Mouse (Mus musculus) heart, adult 18-20 months (tissue): ENCODE measurements around the gene Tmcc2. TPM values are rescaled to one million over a fixed set of nuclear protein-coding genes. Genes with fewer than 3 reads are reported as not detected.

Source experiments
- DNase-seq, 2 experiments: peaks; one replicate each; pipeline ENCODE4 v3.0.0; 2021 to 2022; ENCODE audit warnings: mixed read lengths in 1 of 2
- long read RNA-seq, 2 experiments: library from polyadenylated mRNA; stranded (forward); transcript quantifications; one replicate each; pipeline ENCODE4 v2.0.0; 2021
- total RNA-seq, 2 experiments: library from RNA; stranded (reverse); gene quantifications; 2 replicates each; pipeline ENCODE4 v1.2.3; 2021

Tmcc2 gene
- 10 to 100 TPM; 25.0 to 26.0 TPM for total RNA-seq
- long read RNA-seq, experiment 1, transcript Tmcc2-201 (5 exons, 3,410 nt): major isoform, 14 of 20 reads
- long read RNA-seq, experiment 1, partial matches to known transcripts: 5 of 20 reads
- long read RNA-seq, experiment 1, other reads (novel, unspliced or antisense): 1 of 20 reads
- long read RNA-seq, experiment 2, transcript Tmcc2-201 (5 exons, 3,410 nt): major isoform, 7 of 12 reads
- long read RNA-seq, experiment 2, partial matches to known transcripts: 3 of 12 reads
- long read RNA-seq, experiment 2, other reads (novel, unspliced or antisense): 2 of 12 reads

GRCm38 (mm10) chr1:132390691-132391579 lies at the start of gene Tmcc2:
Gene Tmcc2 (minus strand): TSS chr1:132391281.
- peak; percentile 35 to 64 for DNase-seq

DNA sequence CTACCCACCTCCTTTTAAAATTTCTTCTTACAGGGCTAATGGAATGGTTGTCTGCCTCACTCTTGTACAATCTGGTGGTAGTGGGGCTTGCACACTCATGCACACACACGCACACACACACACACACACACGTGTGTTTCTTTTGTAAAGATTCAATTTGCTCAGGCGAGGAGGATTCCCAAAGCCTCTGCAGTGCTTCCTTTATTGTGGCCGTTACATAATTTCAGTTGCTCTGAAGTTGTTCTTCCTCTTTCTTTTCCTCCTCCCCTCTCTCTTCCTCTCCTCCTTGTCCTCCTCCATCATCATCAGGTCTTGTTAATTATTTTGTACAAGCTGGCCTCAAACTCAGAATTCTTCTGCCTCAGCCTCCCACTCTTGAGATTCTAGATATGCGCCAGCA lies 46.3 kb upstream of the Tmcc2 start:
- DNase-seq: no peak

- no peak for DNase-seq
Observed at GRCm38 (mm10) chr1:132436960-132437359, 45.9 kb upstream of the Tmcc2 start.

- DNase-seq: peak; percentile 27 to 34
Observed at GRCm38 (mm10) chr1:132436320-132436958, 45.4 kb upstream of the Tmcc2 start.

GRCm38 (mm10) chr1:132434032-132434431 lies 43.0 kb upstream of the Tmcc2 start:
- no peak for DNase-seq

DNA sequence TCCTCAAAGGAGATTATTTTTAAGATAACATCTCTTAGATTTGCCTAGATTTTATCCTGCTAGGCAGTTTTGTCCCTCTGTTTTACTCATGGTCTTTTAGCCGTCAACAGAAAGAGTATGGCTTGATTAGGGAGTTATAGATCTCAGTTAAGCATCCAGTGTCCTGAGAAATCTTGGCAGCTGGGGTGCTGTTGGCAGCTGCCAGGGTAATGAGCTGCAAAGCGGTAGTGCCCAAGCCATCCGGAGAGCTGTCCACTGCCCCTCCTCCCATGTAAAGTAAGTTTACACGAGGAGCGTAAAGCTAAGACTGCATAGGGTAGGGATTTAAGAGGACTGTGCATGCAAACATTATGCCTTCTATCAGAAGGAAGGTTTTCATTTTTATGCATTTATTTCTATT lies 42.3 kb upstream of the Tmcc2 start:
- DNase-seq: peak; percentile 17 to 29

GRCm38 (mm10) chr1:132431716-132432115 lies 40.6 kb upstream of the Tmcc2 start:
- peak; percentile 43 to 48 for DNase-seq

GRCm38 (mm10) chr1:132430818-132431217 lies 39.7 kb upstream of the Tmcc2 start:
- no peak for DNase-seq

- no peak for DNase-seq
Observed at GRCm38 (mm10) chr1:132425600-132425999, 34.5 kb upstream of the Tmcc2 start.

GRCm38 (mm10) chr1:132422912-132423696 lies 32.0 kb upstream of the Tmcc2 start:
- no peak for DNase-seq

DNA sequence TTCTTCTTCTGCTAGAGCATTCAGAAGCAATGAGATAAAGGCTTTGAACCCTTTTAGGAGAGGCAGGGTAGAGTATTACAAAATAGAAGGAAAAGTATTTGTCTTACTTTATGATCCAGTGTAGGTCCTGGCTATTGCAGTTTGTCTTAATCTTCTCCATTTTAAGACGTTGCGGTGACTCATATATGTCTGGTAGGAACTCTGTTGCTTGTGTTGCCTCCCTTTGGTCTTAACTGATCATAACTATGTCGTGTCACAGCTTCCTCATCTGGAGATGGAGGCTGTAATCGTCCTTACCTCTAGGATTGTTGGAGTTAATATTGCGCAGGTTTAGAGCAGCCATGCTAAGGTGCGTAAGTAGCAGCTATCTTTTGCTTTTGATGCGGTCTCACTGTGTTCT lies 29.6 kb upstream of the Tmcc2 start:
- no peak for DNase-seq

- no peak for DNase-seq
Observed at GRCm38 (mm10) chr1:132420206-132420605, 29.1 kb upstream of the Tmcc2 start.

- peak; percentile 93 to 97 for DNase-seq
Observed at GRCm38 (mm10) chr1:132417319-132418251, 26.5 kb upstream of the Tmcc2 start, which contains the start of gene Dstyk. Gene Dstyk (plus strand): TSS chr1:132417555.

DNA sequence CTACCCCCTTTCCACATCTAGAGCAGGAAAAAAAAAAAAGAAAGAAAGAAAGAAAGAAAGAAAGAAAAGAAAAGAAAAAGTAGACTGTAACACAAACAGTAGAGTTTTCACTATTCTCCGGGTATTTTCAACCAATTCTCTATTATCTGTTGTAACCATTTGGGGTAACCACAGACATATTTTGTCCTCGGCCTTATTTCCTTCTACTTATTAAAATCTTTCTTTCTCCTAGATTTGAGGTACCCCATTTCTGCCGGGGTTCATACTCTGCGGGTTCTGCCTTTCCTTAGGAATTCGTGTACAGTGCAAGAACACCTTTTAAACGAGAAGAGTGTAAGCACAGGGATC lies 25.8 kb upstream of the Tmcc2 start:
- no peak for DNase-seq

DNA sequence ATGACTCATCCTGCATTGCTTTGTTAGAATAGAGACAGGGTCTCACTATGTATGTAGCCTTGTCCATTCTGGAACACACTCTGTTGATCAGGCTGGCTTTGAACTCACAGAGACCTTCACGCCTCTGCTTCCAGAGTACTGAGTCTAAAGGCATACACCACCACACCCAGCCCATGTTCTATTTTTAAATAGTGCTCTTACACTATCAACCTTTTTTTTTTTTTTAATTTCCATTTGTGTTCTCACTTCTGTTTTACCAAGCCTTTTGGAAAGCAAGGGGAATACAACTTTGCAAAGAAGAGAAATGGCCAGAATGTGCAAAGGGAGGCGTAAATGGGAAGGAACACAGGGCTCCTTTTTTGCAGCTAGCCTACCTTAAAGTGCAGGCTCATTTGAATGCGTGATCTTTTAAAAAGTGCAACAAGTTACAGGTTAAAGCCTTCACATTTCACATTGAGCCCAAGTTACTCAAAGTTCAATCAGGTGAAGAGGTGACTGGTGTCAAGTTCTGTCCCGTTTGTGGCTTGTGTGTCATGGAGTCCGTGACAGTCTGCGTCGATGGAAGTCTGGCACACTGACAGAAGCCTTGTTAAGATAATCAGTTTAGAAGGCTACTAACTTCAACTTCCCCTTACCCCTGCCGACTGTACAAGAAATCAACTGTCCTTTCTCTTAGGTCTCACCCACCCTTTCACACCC lies 25.3 kb upstream of the Tmcc2 start:
- peak; percentile 24 to 52 for DNase-seq

- no peak for DNase-seq
Observed at GRCm38 (mm10) chr1:132410657-132411056, 19.6 kb upstream of the Tmcc2 start.

GRCm38 (mm10) chr1:132401843-132402242 lies 10.8 kb upstream of the Tmcc2 start:
- DNase-seq: no peak

- no peak for DNase-seq
Observed at GRCm38 (mm10) chr1:132400538-132400937, 9.5 kb upstream of the Tmcc2 start.

- no peak for DNase-seq
Observed at GRCm38 (mm10) chr1:132396705-132397104, 5.6 kb upstream of the Tmcc2 start.

DNA sequence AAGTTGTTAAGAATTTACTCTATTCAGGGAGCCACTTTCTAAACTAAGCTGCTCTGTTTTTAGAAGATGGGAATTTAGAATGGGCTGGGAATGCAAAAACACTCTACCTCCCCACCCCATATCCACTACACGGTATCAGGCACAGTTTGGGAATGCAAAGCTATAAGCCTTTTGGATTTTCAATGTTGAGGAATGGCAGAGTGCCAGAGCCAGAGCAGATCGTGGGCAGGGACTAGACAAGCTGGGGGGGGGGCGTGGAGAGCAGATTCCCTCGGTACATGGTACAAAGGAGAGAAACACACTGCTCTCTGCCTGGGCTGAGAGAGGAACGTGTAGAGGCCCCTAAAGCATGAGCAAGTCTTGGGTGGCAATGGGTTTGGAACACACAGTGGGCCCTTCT lies 1.8 kb upstream of the Tmcc2 start:
- DNase-seq: no peak
